Mouse (Mus musculus): ENCODE measurements around the gene Tmem53. TPM values are rescaled to one million over a fixed set of nuclear protein-coding genes. Genes with fewer than 3 reads are reported as not detected.

The Tmem53 gene
- polyA plus RNA-seq, 1 experiment, result not detected

GRCm38 (mm10) chr4:117278381-117279252, 26.9 kb downstream of the Tmem53 start:
- TF ChIP-seq POLR2A (IDR thresholded peaks at IDR 0.05; ENCODE audit: borderline replicate concordance, low read depth, low read length) (no peak), CTCF (IDR thresholded peaks at IDR 0.05; ENCODE audit: low read depth, low read length) (no peak)
- Histone ChIP-seq H3K27ac (ENCODE audit: insufficient read depth, low read depth, low read length) (no peak overlapping the region), H3K4me3 (ENCODE audit: insufficient read depth, low read length) (no peak overlapping the region), H3K4me1 (ENCODE audit: control insufficient read depth, insufficient read depth, low read length) (no peaks in the 10 kb centered on the region)

- H3K4me3 ChIP-seq (ENCODE audit: insufficient read depth, low read length), result no peak overlapping the region
- no peaks in the 10 kb centered on the region for H3K4me1 ChIP-seq (ENCODE audit: control insufficient read depth, insufficient read depth, low read length)
- no peak for TF ChIP-seq POLR2A (IDR thresholded peaks at IDR 0.05; ENCODE audit: borderline replicate concordance, low read depth, low read length)
- TF ChIP-seq CTCF (IDR thresholded peaks at IDR 0.05; ENCODE audit: low read depth, low read length), result no peak
- no peak overlapping the region for H3K27ac ChIP-seq (ENCODE audit: insufficient read depth, low read depth, low read length)
Measured at GRCm38 (mm10) chr4:117279253-117279642, 27.5 kb downstream of the Tmem53 start.

GRCm38 (mm10) chr4:117280397-117280930, 28.7 kb downstream of the Tmem53 start:
- Histone ChIP-seq H3K4me1 (ENCODE audit: control insufficient read depth, insufficient read depth, low read length) (no peaks in the 10 kb centered on the region), H3K27ac (ENCODE audit: insufficient read depth, low read depth, low read length) (no peak overlapping the region), H3K4me3 (ENCODE audit: insufficient read depth, low read length) (no peak overlapping the region)
- TF ChIP-seq POLR2A (IDR thresholded peaks at IDR 0.05; ENCODE audit: borderline replicate concordance, low read depth, low read length) (no peak), CTCF (IDR thresholded peaks at IDR 0.05; ENCODE audit: low read depth, low read length) (no peak)

DNA sequence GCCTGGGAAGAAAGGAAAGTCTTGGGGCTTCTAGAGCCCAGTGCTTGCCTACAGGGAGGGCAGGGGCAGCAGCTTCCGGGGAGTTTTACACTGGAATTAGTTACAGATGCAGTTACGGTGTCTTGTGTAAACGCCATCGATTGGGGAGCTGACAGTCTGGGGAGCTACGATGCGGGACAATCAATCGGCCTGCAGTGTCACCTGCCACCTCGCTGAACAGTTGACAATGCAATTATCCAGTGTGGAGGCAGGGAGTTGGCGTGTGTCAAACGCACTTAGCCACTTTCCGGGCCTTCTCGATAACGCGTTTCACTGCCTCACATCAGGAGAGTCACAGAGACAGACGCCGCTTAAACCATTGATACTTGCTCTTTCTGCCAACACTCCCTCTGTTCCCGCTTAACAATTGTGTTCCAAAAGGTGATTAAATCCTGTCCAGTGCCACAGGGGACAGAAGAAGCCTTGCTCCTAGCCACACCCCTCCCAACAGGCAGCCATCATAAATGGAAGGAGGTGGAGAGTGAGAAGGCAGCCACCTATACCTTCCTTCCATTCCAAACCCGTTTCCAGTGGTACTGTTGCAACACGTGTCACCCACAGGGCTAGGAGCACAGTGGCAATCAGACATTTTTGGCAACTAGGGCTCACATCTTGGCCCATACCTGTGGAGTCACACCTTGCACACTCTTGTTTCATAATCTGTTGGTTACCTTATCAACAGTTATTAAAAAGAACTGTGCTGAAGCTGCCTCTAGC, 29.5 kb downstream of the Tmem53 start:
- TF ChIP-seq POLR2A (IDR thresholded peaks at IDR 0.05; ENCODE audit: borderline replicate concordance, low read depth, low read length) (no peak), CTCF (IDR thresholded peaks at IDR 0.05; ENCODE audit: low read depth, low read length) (no peak)
- Histone ChIP-seq H3K27ac (ENCODE audit: insufficient read depth, low read depth, low read length) (no peak overlapping the region), H3K4me1 (ENCODE audit: control insufficient read depth, insufficient read depth, low read length) (no peaks in the 10 kb centered on the region), H3K4me3 (ENCODE audit: insufficient read depth, low read length) (no peak overlapping the region)

DNA sequence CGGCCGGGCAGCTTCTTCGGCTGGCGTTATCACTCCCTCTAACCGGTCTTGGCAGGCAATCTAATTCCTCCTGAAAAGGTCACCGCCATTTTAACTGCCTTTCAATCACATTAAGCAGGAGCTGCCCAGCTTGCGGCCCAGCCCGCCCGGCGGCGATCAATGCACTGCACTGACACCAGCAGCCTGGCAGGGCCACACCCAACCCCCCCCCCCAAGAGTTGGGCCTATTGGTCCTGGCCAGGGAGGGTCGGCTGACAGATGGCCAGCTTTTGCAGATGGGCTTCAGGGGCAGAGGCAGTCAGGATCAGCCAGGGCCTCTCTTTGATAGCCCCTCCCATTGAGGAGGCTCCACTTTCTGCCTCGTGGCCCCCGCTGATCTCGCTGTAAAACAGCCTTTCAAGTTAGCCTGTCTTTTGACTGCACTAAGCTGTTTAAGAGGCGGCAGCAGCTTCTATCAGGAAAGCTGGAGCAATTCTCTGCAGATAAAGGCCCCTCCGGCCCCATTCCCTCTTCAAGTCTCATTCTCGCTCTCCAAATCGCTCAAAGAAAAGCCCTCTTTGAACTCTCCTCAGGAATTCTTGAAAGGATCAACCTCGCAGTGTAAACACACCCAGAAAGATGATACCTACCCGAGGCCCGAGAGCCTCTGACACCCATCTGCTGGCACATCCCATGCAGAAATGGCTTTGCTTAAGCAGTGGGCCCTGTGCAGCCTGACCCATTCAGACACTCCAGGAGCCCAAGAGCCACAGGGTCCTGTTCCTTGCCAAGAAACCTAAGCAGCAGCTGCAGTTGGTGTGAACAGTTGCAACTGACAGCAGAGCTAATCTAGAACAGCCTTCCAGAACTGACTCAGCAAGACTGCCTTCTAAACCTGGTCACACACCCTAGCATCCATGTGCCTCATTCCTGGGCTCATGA, 31.8 kb downstream of the Tmem53 start:
- no peak for TF ChIP-seq POLR2A (IDR thresholded peaks at IDR 0.05; ENCODE audit: borderline replicate concordance, low read depth, low read length)
- no peak for TF ChIP-seq CTCF (IDR thresholded peaks at IDR 0.05; ENCODE audit: low read depth, low read length)
- no peak overlapping the region for H3K4me3 ChIP-seq (ENCODE audit: insufficient read depth, low read length)
- no peak overlapping the region for H3K27ac ChIP-seq (ENCODE audit: insufficient read depth, low read depth, low read length)
- peaks cover 10% of the 10 kb centered on the region for H3K4me1 ChIP-seq (ENCODE audit: control insufficient read depth, insufficient read depth, low read length)

DNA sequence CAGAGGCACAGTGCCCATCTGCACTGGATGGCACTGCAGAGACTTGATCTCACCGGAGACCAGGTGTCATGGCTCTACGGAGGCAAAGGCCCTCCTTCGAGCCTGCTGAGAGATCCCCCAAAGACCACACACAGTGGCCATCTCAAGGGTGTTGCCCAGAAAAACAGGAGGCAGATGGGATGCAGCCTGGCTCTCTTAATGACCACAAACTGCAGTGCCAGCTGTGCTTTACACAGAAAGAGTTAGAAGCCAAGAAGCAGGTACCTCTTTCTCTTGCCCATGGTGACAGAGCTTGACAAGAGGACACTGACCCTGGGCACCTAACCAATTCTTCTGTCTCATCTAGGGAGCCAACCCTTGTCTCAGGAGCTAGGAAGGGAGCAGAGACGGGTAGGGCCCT, 32.6 kb downstream of the Tmem53 start:
- no peak overlapping the region for H3K4me3 ChIP-seq (ENCODE audit: insufficient read depth, low read length)
- TF ChIP-seq POLR2A (IDR thresholded peaks at IDR 0.05; ENCODE audit: borderline replicate concordance, low read depth, low read length) (no peak), CTCF (IDR thresholded peaks at IDR 0.05; ENCODE audit: low read depth, low read length) (no peak)
- H3K27ac ChIP-seq (ENCODE audit: insufficient read depth, low read depth, low read length), result no peak overlapping the region
- H3K4me1 ChIP-seq (ENCODE audit: control insufficient read depth, insufficient read depth, low read length), result peaks cover 10% of the 10 kb centered on the region

DNA sequence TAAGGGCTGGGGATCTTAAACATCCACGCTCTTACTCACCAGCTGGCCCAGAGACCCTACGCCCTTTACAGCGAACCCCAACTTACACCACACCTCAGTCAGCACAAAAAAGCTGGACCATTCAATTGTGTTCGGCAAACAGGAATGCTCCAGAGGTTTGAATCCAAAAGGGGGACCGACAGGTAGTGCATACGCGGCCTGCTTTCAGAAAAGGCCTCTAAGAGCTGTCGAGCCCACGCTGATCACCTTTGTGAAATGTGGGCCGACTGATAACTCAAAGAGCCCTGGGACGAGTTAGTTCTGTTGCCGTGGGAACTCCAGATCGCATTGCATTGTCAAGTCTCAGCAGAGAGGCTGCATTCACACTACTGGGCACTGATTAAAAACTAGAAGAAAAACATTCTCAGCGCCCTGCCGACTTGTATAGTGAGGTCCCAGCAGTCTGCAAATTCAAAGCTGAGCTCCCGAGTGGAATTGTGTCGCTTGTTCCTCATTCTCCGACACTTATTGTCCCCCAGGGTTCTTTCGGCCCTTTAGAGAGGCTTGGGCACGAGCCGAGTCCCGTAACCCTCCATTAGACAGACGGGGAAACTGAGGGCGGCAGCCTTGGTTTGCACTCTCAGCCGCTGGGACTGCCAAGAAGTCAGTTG, 36.7 kb downstream of the Tmem53 start:
- peak overlapping the region; percentile 89 for H3K4me3 ChIP-seq (ENCODE audit: insufficient read depth, low read length)
- no peak for TF ChIP-seq POLR2A (IDR thresholded peaks at IDR 0.05; ENCODE audit: borderline replicate concordance, low read depth, low read length)
- no peak for TF ChIP-seq CTCF (IDR thresholded peaks at IDR 0.05; ENCODE audit: low read depth, low read length)
- peak overlapping the region; percentile 71 for H3K27ac ChIP-seq (ENCODE audit: insufficient read depth, low read depth, low read length)
- peaks cover 14% of the 10 kb centered on the region for H3K4me1 ChIP-seq (ENCODE audit: control insufficient read depth, insufficient read depth, low read length)

- TF ChIP-seq POLR2A (IDR thresholded peaks at IDR 0.05; ENCODE audit: borderline replicate concordance, low read depth, low read length) (no peak; the same call in none of the 2 replicates), CTCF (IDR thresholded peaks at IDR 0.05; ENCODE audit: low read depth, low read length) (no peak)
- Histone ChIP-seq H3K4me3 (ENCODE audit: insufficient read depth, low read length) (peak overlapping the region; percentile 89), H3K27ac (ENCODE audit: insufficient read depth, low read depth, low read length) (peak overlapping the region; percentile 71), H3K4me1 (ENCODE audit: control insufficient read depth, insufficient read depth, low read length) (peaks cover 14% of the 10 kb centered on the region)
Measured at GRCm38 (mm10) chr4:117288927-117289801, 37.4 kb downstream of the Tmem53 start.

Data from bone marrow macrophage, adult 2 months (primary cell).